Mouse (Mus musculus): ENCODE results near the gene Zfp398. TPM values are rescaled to one million over a fixed set of nuclear protein-coding genes. Genes with fewer than 3 reads are reported as not detected.

Zfp398 gene
- total and polyA plus RNA-seq, 3 experiments, result 1.5 to 4.6 (median 2.2) TPM

GRCm38 (mm10) chr6:47827462-47827861 lies 8.0 kb upstream of the Zfp398 start:
- Histone ChIP-seq H3K27ac (ENCODE audit: insufficient read depth, low read depth) (no peak overlapping the region), H3K27me3 (replicated peaks) (peaks cover 4% of the 10 kb centered on the region), H3K4me1 (ENCODE audit: control insufficient read depth in 1 of 2, insufficient read depth in 2 of 2) (peaks cover 2 to 12% of the 10 kb centered on the region in 2 experiments), H3K4me2 (ENCODE audit: insufficient read depth, low read depth, poor library complexity, severe bottlenecking) (no peak overlapping the region), H3K36me3 (replicated peaks in 1 of 2; ENCODE audit: control insufficient read depth in 1 of 2, insufficient read depth in 1 of 2, low read length in 1 of 2) (no peaks in the 10 kb centered on the region), H3K79me2 (replicated peaks; ENCODE audit: control insufficient read depth, extremely low read depth, insufficient read depth, poor library complexity, severe bottlenecking) (no peaks in the 10 kb centered on the region), H3K9me3 (replicated peaks; ENCODE audit: low read length) (no peaks in the 10 kb centered on the region), H3K4me3 (replicated peaks in 1 of 3; ENCODE audit: low read depth in 2 of 3, low read length in 2 of 3, poor library complexity in 1 of 3) (no peak overlapping the region), H3K9ac (ENCODE audit: insufficient read depth, low read depth) (no peak overlapping the region)
- dilution Hi-C loops (cut with MboI; ENCODE audit: extremely low pct_ligation_motif_present, extremely low pct_unique_long_range_greater_than_20kb, low sequenced_read_pairs) (no loop called here), in situ Hi-C loops (cut with MboI; ENCODE audit: low pct_ligation_motif_present, low pct_unique_long_range_greater_than_20kb, low sequenced_read_pairs) (loop anchor here (5.0 kb wide), 1 partner anchor 35 kb away; no protein-coding TSS in a partner anchor)
- TF ChIP-seq EP300 (IDR thresholded peaks at IDR 0.05; ENCODE audit: low read length), result no peak
- TF ChIP-seq USF1 (IDR thresholded peaks at IDR 0.05; ENCODE audit: low read depth, low read length), result no peak
- TF ChIP-seq SIN3A (IDR thresholded peaks at IDR 0.05; ENCODE audit: low read length), result no peak
- peak in 1 of 2 experiments; percentile 31; a peak in 2 of 4 replicates for TF ChIP-seq CTCF (conservative IDR thresholded peaks at IDR 0.05 in 1 of 2, IDR thresholded peaks at IDR 0.05 in 1 of 2; ENCODE audit: low read depth in 2 of 2, low read length in 2 of 2)
- TF ChIP-seq POLR2AphosphoS2 (IDR thresholded peaks at IDR 0.05; ENCODE audit: low read depth, low read length), result no peak
- TF ChIP-seq UBTF (IDR thresholded peaks at IDR 0.05; ENCODE audit: low read depth, low read length), result no peak
- TF ChIP-seq TCF12 (IDR thresholded peaks at IDR 0.05; ENCODE audit: low read depth, low read length), result no peak
- TF ChIP-seq MAZ (IDR thresholded peaks at IDR 0.05; ENCODE audit: low read depth, low read length), result no peak
- TF ChIP-seq IRF4 (IDR thresholded peaks at IDR 0.05; ENCODE audit: low read depth, low read length), result no peak
- TF ChIP-seq RAD21 (IDR thresholded peaks at IDR 0.05; ENCODE audit: low read depth, low read length), result peak; percentile 31
- TF ChIP-seq ZMIZ1 (IDR thresholded peaks at IDR 0.05; ENCODE audit: low read depth, low read length), result no peak
- no peak for TF ChIP-seq BHLHE40 (IDR thresholded peaks at IDR 0.05; ENCODE audit: low read depth, low read length)
- no peak for TF ChIP-seq MYC (IDR thresholded peaks at IDR 0.05; ENCODE audit: low read depth, low read length)
- no peak for TF ChIP-seq PAX5 (IDR thresholded peaks at IDR 0.05; ENCODE audit: low read length)
- TF ChIP-seq MEF2A (IDR thresholded peaks at IDR 0.05; ENCODE audit: borderline replicate concordance, low read depth, low read length), result no peak
- TF ChIP-seq CHD1 (IDR thresholded peaks at IDR 0.05; ENCODE audit: low read depth, low read length), result no peak
- no peak for TF ChIP-seq GABPA (IDR thresholded peaks at IDR 0.05; ENCODE audit: insufficient replicate concordance, low read depth, low read length)
- TF ChIP-seq NRF1 (IDR thresholded peaks at IDR 0.05; ENCODE audit: low read depth, low read length), result no peak
- no peak for DNase-seq (ENCODE audit: extremely low read depth)

- no peaks in the 10 kb centered on the region for H3K79me2 ChIP-seq (replicated peaks; ENCODE audit: control insufficient read depth, extremely low read depth, insufficient read depth, poor library complexity, severe bottlenecking)
- H3K4me1 ChIP-seq (ENCODE audit: control insufficient read depth in 1 of 2, insufficient read depth in 2 of 2), result peaks cover 2 to 12% of the 10 kb centered on the region in 2 experiments
- in situ Hi-C loops (cut with MboI; ENCODE audit: low pct_ligation_motif_present, low pct_unique_long_range_greater_than_20kb, low sequenced_read_pairs) (loop anchor here (5.0 kb wide), 1 partner anchor 37 kb away; no protein-coding TSS in a partner anchor), dilution Hi-C loops (cut with MboI; ENCODE audit: extremely low pct_ligation_motif_present, extremely low pct_unique_long_range_greater_than_20kb, low sequenced_read_pairs) (no loop called here)
- no peak overlapping the region for H3K4me3 ChIP-seq (replicated peaks in 1 of 3; ENCODE audit: low read depth in 2 of 3, low read length in 2 of 3, poor library complexity in 1 of 3)
- DNase-seq (ENCODE audit: extremely low read depth), result no peak
- H3K4me2 ChIP-seq (ENCODE audit: insufficient read depth, low read depth, poor library complexity, severe bottlenecking), result no peak overlapping the region
- H3K27me3 ChIP-seq (replicated peaks), result peaks cover 4% of the 10 kb centered on the region
- H3K27ac ChIP-seq (ENCODE audit: insufficient read depth, low read depth), result no peak overlapping the region
- no peak overlapping the region for H3K9ac ChIP-seq (ENCODE audit: insufficient read depth, low read depth)
- H3K9me3 ChIP-seq (replicated peaks; ENCODE audit: low read length), result no peaks in the 10 kb centered on the region
- no peaks in the 10 kb centered on the region for H3K36me3 ChIP-seq (replicated peaks in 1 of 2; ENCODE audit: control insufficient read depth in 1 of 2, insufficient read depth in 1 of 2, low read length in 1 of 2)
- no peak for TF ChIP-seq USF2 (conservative IDR thresholded peaks at IDR 0.05; ENCODE audit: low read depth, low read length)
- TF ChIP-seq PAX5 (IDR thresholded peaks at IDR 0.05; ENCODE audit: low read length), result no peak
- TF ChIP-seq BHLHE40 (IDR thresholded peaks at IDR 0.05; ENCODE audit: low read depth, low read length), result no peak
- no peak for TF ChIP-seq GABPA (IDR thresholded peaks at IDR 0.05; ENCODE audit: insufficient replicate concordance, low read depth, low read length)
- TF ChIP-seq ZC3H11A (IDR thresholded peaks at IDR 0.05; ENCODE audit: low read depth, low read length), result no peak; the same call in 1 of the 2 replicates
- no peak for TF ChIP-seq E2F4 (IDR thresholded peaks at IDR 0.05; ENCODE audit: insufficient replicate concordance, low read depth, low read length)
- no peak for TF ChIP-seq JUND (conservative IDR thresholded peaks at IDR 0.05; ENCODE audit: low read depth, low read length)
- no peak for TF ChIP-seq MEF2A (IDR thresholded peaks at IDR 0.05; ENCODE audit: borderline replicate concordance, low read depth, low read length)
- TF ChIP-seq ETS1 (conservative IDR thresholded peaks at IDR 0.05; ENCODE audit: low read depth, low read length), result no peak
- no peak for TF ChIP-seq NRF1 (IDR thresholded peaks at IDR 0.05; ENCODE audit: low read depth, low read length)
- TF ChIP-seq RAD21 (IDR thresholded peaks at IDR 0.05; ENCODE audit: low read depth, low read length), result peak; percentile 94
- no peak for TF ChIP-seq CHD2 (IDR thresholded peaks at IDR 0.05; ENCODE audit: low read length)
- TF ChIP-seq CTCF (conservative IDR thresholded peaks at IDR 0.05 in 1 of 2, IDR thresholded peaks at IDR 0.05 in 1 of 2; ENCODE audit: low read depth in 2 of 2, low read length in 2 of 2), result peak; percentile 43 to 91; a peak in 3 of 4 replicates
- no peak for TF ChIP-seq EP300 (IDR thresholded peaks at IDR 0.05; ENCODE audit: low read length)
- TF ChIP-seq USF1 (IDR thresholded peaks at IDR 0.05; ENCODE audit: low read depth, low read length), result no peak
- no peak for TF ChIP-seq SIN3A (IDR thresholded peaks at IDR 0.05; ENCODE audit: low read length)
- no peak for TF ChIP-seq POLR2A (IDR thresholded peaks at IDR 0.05; ENCODE audit: low read depth, low read length)
- TF ChIP-seq UBTF (IDR thresholded peaks at IDR 0.05; ENCODE audit: low read depth, low read length), result no peak
- TF ChIP-seq TBP (conservative IDR thresholded peaks at IDR 0.05; ENCODE audit: low read depth, low read length), result no peak
- TF ChIP-seq RCOR1 (conservative IDR thresholded peaks at IDR 0.05; ENCODE audit: low read depth, low read length), result no peak
- TF ChIP-seq MYC (IDR thresholded peaks at IDR 0.05; ENCODE audit: low read depth, low read length), result no peak
- TF ChIP-seq MAX (IDR thresholded peaks at IDR 0.05; ENCODE audit: low read length), result no peak
- TF ChIP-seq SMC3 (IDR thresholded peaks at IDR 0.05; ENCODE audit: low read depth, low read length), result peak; percentile 65
- no peak for TF ChIP-seq ZMIZ1 (IDR thresholded peaks at IDR 0.05; ENCODE audit: low read depth, low read length)
Measured at GRCm38 (mm10) chr6:47828950-47829349, 6.5 kb upstream of the Zfp398 start.

Data from CH12.LX (cell line).